Mouse (Mus musculus): ENCODE results near the gene Morc1. TPM values are rescaled to one million over a fixed set of nuclear protein-coding genes. Genes with fewer than 3 reads are reported as not detected.

Gene Morc1
- polyA plus RNA-seq, 1 experiment, result not detected

- H3K4me3 ChIP-seq (ENCODE audit: insufficient read depth, low read length), result no peak overlapping the region
- no peak overlapping the region for H3K27ac ChIP-seq (ENCODE audit: insufficient read depth, low read length)
- no peak for TF ChIP-seq POLR2A (IDR thresholded peaks at IDR 0.05; ENCODE audit: low read depth, low read length)
- TF ChIP-seq CTCF (IDR thresholded peaks at IDR 0.05; ENCODE audit: borderline replicate concordance, insufficient read depth, low read length), result no peak
- H3K4me1 ChIP-seq (ENCODE audit: control insufficient read depth, insufficient read depth, low read length), result no peaks in the 10 kb centered on the region
These were observed 182.7 kb downstream of the Morc1 start for GRCm38 (mm10) chr16:48613783-48614182.

GRCm38 (mm10) chr16:48620510-48620909 lies 189.5 kb downstream of the Morc1 start:
- H3K4me1 ChIP-seq (ENCODE audit: control insufficient read depth, insufficient read depth, low read length), result no peaks in the 10 kb centered on the region
- peak overlapping the region; percentile 71 for H3K27ac ChIP-seq (ENCODE audit: insufficient read depth, low read length)
- no peak overlapping the region for H3K4me3 ChIP-seq (ENCODE audit: insufficient read depth, low read length)
- TF ChIP-seq CTCF (IDR thresholded peaks at IDR 0.05; ENCODE audit: borderline replicate concordance, insufficient read depth, low read length), result no peak
- no peak for TF ChIP-seq POLR2A (IDR thresholded peaks at IDR 0.05; ENCODE audit: low read depth, low read length)

DNA sequence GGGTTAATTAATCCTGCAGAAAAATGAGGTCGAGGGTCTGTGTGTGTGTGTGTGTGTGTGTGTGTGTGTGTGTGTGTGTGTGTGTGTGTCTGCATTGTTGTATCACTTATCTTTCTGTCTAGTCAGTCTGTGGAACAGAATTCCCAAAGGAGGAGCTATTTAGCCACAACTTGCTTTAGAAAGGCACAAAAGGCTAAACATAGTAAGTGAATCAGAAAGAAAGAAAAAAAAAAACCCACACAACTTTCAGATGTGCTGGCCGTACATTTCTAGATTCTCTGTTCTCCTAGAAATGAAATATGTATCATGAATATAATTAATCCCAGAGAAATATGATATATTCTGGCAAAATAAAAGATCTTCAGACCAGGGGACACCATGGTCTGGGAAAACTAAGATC lies 190.0 kb downstream of the Morc1 start:
- H3K27ac ChIP-seq (ENCODE audit: insufficient read depth, low read length), result peak overlapping the region; percentile 71
- no peak overlapping the region for H3K4me3 ChIP-seq (ENCODE audit: insufficient read depth, low read length)
- no peaks in the 10 kb centered on the region for H3K4me1 ChIP-seq (ENCODE audit: control insufficient read depth, insufficient read depth, low read length)
- TF ChIP-seq POLR2A (IDR thresholded peaks at IDR 0.05; ENCODE audit: low read depth, low read length) (no peak), CTCF (IDR thresholded peaks at IDR 0.05; ENCODE audit: borderline replicate concordance, insufficient read depth, low read length) (no peak)

- H3K4me1 ChIP-seq (ENCODE audit: control insufficient read depth, insufficient read depth, low read length), result no peaks in the 10 kb centered on the region
- no peak overlapping the region for H3K4me3 ChIP-seq (ENCODE audit: insufficient read depth, low read length)
- H3K27ac ChIP-seq (ENCODE audit: insufficient read depth, low read length), result no peak overlapping the region
- TF ChIP-seq CTCF (IDR thresholded peaks at IDR 0.05; ENCODE audit: borderline replicate concordance, insufficient read depth, low read length), result no peak
- no peak for TF ChIP-seq POLR2A (IDR thresholded peaks at IDR 0.05; ENCODE audit: low read depth, low read length)
These were observed 192.4 kb downstream of the Morc1 start for GRCm38 (mm10) chr16:48623447-48623846.

DNA sequence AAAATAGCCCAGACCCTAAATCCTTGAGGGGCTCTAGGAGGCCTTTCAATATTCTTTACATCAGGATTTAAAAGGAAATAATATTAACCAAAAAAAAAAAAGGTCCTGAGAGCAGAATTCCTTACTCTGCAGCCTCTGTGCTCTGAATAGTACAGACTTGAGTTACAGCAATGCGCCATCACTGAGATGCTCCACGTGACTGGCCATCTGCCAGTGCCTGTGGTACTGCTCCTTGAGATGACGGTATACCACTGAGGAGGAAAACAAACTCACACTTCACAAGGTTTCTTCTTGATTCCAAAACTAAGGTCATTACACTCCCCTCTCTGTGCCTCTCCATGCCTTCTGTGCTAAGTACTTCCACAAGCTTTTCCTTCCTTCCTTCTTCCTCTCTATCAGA lies 195.1 kb downstream of the Morc1 start:
- H3K4me3 ChIP-seq (ENCODE audit: insufficient read depth, low read length), result no peak overlapping the region
- no peak overlapping the region for H3K27ac ChIP-seq (ENCODE audit: insufficient read depth, low read length)
- TF ChIP-seq CTCF (IDR thresholded peaks at IDR 0.05; ENCODE audit: borderline replicate concordance, insufficient read depth, low read length) (no peak), POLR2A (IDR thresholded peaks at IDR 0.05; ENCODE audit: low read depth, low read length) (no peak)
- no peaks in the 10 kb centered on the region for H3K4me1 ChIP-seq (ENCODE audit: control insufficient read depth, insufficient read depth, low read length)

- Histone ChIP-seq H3K4me3 (ENCODE audit: insufficient read depth, low read length) (no peak overlapping the region), H3K27ac (ENCODE audit: insufficient read depth, low read length) (no peak overlapping the region), H3K4me1 (ENCODE audit: control insufficient read depth, insufficient read depth, low read length) (no peaks in the 10 kb centered on the region)
- no peak for TF ChIP-seq POLR2A (IDR thresholded peaks at IDR 0.05; ENCODE audit: low read depth, low read length)
- TF ChIP-seq CTCF (IDR thresholded peaks at IDR 0.05; ENCODE audit: borderline replicate concordance, insufficient read depth, low read length), result no peak
These were observed 196.3 kb downstream of the Morc1 start for GRCm38 (mm10) chr16:48627296-48627695.

DNA sequence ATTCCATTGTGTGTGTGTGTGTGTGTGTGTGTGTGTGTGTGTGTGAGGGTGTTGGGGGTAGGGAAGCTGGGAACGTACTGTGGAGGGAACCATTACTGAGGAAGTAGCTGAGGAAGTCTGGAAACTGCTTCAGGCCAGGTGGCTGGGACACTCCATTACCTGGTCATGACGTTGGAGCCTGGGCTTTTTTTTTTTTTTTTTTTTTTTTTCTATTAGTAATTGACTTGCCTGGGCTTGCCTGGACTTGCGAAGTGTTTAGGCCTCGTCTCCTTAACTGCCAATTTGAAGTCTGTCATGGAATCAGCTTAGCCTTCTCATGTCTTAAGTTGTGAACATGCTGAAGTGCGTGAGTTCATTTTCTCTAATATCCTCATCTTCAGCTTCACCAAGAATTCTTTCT lies 198.7 kb downstream of the Morc1 start:
- no peak overlapping the region for H3K27ac ChIP-seq (ENCODE audit: insufficient read depth, low read length)
- H3K4me3 ChIP-seq (ENCODE audit: insufficient read depth, low read length), result no peak overlapping the region
- TF ChIP-seq CTCF (IDR thresholded peaks at IDR 0.05; ENCODE audit: borderline replicate concordance, insufficient read depth, low read length) (no peak), POLR2A (IDR thresholded peaks at IDR 0.05; ENCODE audit: low read depth, low read length) (no peak)
- H3K4me1 ChIP-seq (ENCODE audit: control insufficient read depth, insufficient read depth, low read length), result no peaks in the 10 kb centered on the region

GRCm38 (mm10) chr16:48630466-48630865 lies 199.4 kb downstream of the Morc1 start:
- TF ChIP-seq CTCF (IDR thresholded peaks at IDR 0.05; ENCODE audit: borderline replicate concordance, insufficient read depth, low read length) (no peak), POLR2A (IDR thresholded peaks at IDR 0.05; ENCODE audit: low read depth, low read length) (no peak)
- no peak overlapping the region for H3K27ac ChIP-seq (ENCODE audit: insufficient read depth, low read length)
- H3K4me3 ChIP-seq (ENCODE audit: insufficient read depth, low read length), result no peak overlapping the region
- H3K4me1 ChIP-seq (ENCODE audit: control insufficient read depth, insufficient read depth, low read length), result no peaks in the 10 kb centered on the region

GRCm38 (mm10) chr16:48632351-48632750 lies 201.3 kb downstream of the Morc1 start:
- TF ChIP-seq CTCF (IDR thresholded peaks at IDR 0.05; ENCODE audit: borderline replicate concordance, insufficient read depth, low read length), result no peak
- no peak overlapping the region for H3K4me3 ChIP-seq (ENCODE audit: insufficient read depth, low read length)
- H3K4me1 ChIP-seq (ENCODE audit: control insufficient read depth, insufficient read depth, low read length), result no peaks in the 10 kb centered on the region
- no peak overlapping the region for H3K27ac ChIP-seq (ENCODE audit: insufficient read depth, low read length)

GRCm38 (mm10) chr16:48646246-48646645 lies 215.2 kb downstream of the Morc1 start:
- peak overlapping the region; percentile 83 for H3K27ac ChIP-seq (ENCODE audit: insufficient read depth, low read length)
- H3K4me1 ChIP-seq (ENCODE audit: control insufficient read depth, insufficient read depth, low read length), result 0 out of 2 replicates have a peak, but pooled peaks cover 3% of the 10 kb centered on the region
- H3K4me3 ChIP-seq (ENCODE audit: insufficient read depth, low read length), result no peak overlapping the region
- no peak for TF ChIP-seq CTCF (IDR thresholded peaks at IDR 0.05; ENCODE audit: borderline replicate concordance, insufficient read depth, low read length)
- TF ChIP-seq POLR2A (IDR thresholded peaks at IDR 0.05; ENCODE audit: low read depth, low read length), result no peak

DNA sequence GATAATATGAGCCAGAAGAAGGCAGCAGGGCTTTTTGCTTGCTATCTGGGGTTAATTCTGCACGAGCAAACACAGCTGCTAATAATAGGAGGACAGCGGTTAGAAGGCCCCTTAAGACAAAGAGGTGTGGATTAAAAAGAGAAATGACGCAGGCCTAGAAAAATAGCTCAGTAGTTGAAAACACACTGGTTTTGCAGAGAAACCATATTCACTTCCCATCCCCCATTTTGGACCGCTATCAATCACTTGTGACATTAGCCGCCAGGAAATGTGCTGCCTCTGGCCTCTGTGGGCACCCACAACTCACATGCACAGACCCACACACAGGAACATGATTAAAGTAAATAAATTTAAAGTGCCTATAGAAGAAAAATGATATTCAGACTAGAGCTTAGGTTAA lies 240.7 kb downstream of the Morc1 start:
- H3K4me1 ChIP-seq (ENCODE audit: control insufficient read depth, insufficient read depth, low read length), result no peaks in the 10 kb centered on the region; the same call in 1 of the 2 replicates
- no peak overlapping the region for H3K4me3 ChIP-seq (ENCODE audit: insufficient read depth, low read length)
- H3K27ac ChIP-seq (ENCODE audit: insufficient read depth, low read length), result no peak overlapping the region
- TF ChIP-seq CTCF (IDR thresholded peaks at IDR 0.05; ENCODE audit: borderline replicate concordance, insufficient read depth, low read length) (no peak), POLR2A (IDR thresholded peaks at IDR 0.05; ENCODE audit: low read depth, low read length) (no peak)

Measured in embryonic fibroblast, embryonic 13.5 days (primary cell).